11 mouse cellular contexts compared by ENCODE assay signal in the genomic region with DNA sequence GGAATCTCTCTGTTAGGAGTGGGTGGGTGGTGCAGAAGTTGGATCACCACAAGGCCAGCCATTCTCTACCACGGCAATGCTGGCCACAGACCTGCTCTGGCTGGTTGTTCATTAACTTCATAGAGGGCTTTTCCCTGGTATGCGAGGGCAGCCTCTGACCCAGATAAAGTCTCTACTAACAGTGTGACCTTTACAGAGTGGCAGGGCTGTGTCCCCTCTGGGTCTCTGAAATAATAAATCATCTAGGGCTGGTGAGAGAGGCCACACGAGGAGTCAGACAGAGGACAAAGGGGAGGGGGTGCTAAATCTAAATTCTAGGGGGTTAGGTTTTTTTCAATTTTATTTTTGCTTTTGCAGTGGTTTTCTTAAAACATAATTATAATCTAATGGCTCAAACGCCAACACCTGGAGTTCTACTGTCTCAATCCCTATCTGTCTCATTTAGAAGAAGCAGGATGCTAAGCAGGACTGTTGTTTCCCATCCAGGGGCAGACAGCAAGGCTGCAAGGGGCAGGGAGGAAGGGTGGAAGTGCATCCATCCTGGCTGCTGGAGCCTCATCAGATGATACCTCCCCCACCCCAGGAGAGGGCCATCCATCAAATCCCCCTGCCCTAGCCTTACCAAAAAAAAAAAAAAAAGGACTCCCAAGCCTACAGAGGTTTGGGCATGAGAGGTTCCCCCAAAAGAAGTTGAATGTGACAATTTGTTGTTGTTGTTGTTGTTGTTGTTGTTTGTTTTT.
DNase-seq lines count a peak whose midpoint lies in the region; ATAC-seq lines count a peak whose summit lies in the region.
"Had no signal": no experiment of that assay in that cellular context is flagged by ENCODE, and none has a peak within 500 bp of the region (broad histone marks: within the 10 kb centered on the region; RNA-seq: fewer than 3 reads in every experiment).

No protein-coding gene starts in this region.

- 33% methylated on average over 4 of the region's 4 CpGs for WGBS in embryonic facial prominence, embryonic 10.5 days
- 42% methylated on average over 4 of the region's 4 CpGs for WGBS in liver, embryonic 13.5 days (ENCODE audit: insufficient replicate concordance)

- H3K9ac ChIP-seq in liver, embryonic 13.5 days, result no peak overlapping the region
- H3K9ac ChIP-seq: embryonic facial prominence, embryonic 12.5 days; forebrain, embryonic 15.5 days had no signal

- peaks cover 26% of the 10 kb centered on the region for H3K4me1 ChIP-seq in embryonic facial prominence, embryonic 10.5 days
- no peaks in the 10 kb centered on the region for H3K4me1 ChIP-seq in liver, embryonic 13.5 days (replicated peaks)
- H3K4me1 ChIP-seq: embryonic facial prominence, embryonic 12.5 days; forebrain, embryonic 15.5 days had no signal

- ATAC-seq in liver, embryonic 13.5 days (ENCODE audit: low read depth), result peak; percentile 80
- ATAC-seq in frontal cortex, adult (ENCODE audit: low TSS enrichment), result no peak
- ATAC-seq: activated CD4-positive, CD25-positive, alpha-beta regulatory T cell, adult 4 months; forebrain, embryonic 15.5 days had no signal

- H3K27me3 ChIP-seq in embryonic facial prominence, embryonic 10.5 days (replicated peaks; ENCODE audit: low read depth, poor library complexity, severe bottlenecking), result 0 out of 2 replicates have a peak, but pooled peaks cover 3% of the 10 kb centered on the region
- H3K27me3 ChIP-seq in liver, embryonic 13.5 days, result no peaks in the 10 kb centered on the region
- H3K27me3 ChIP-seq: embryonic facial prominence, embryonic 12.5 days; forebrain, embryonic 15.5 days had no signal

- H3K4me2 ChIP-seq in liver, embryonic 13.5 days, result no peak overlapping the region
- H3K4me2 ChIP-seq: embryonic facial prominence, embryonic 12.5 days; forebrain, embryonic 15.5 days had no signal

- peak; percentile 71 for DNase-seq in embryo, embryonic 10.5 days (ENCODE audit: low spot score)
- no peak for DNase-seq in embryonic facial prominence, embryonic 10.5 days (ENCODE audit: low spot score)
- DNase-seq in kidney, postnatal 10 days, result peak; percentile 68
- no peak for DNase-seq in liver, embryonic 13.5 days
- DNase-seq in urinary bladder, postnatal 36 days (ENCODE audit: low spot score in 2 of 2), result no peak
- DNase-seq in frontal cortex, adult 2 months (ENCODE audit: extremely low spot score in 1 of 2, low spot score in 1 of 2), result no peak
- DNase-seq: heart, adult 18-20 months had no signal

- peaks cover 17% of the 10 kb centered on the region; the same call in 1 of the 2 replicates for H3K9me3 ChIP-seq in embryonic facial prominence, embryonic 10.5 days
- no peaks in the 10 kb centered on the region for H3K9me3 ChIP-seq in liver, embryonic 13.5 days (replicated peaks)
- H3K9me3 ChIP-seq: forebrain, embryonic 15.5 days had no signal

- no peak overlapping the region for H3K4me3 ChIP-seq in embryonic facial prominence, embryonic 10.5 days
- no peak overlapping the region for H3K4me3 ChIP-seq in liver, embryonic 13.5 days (replicated peaks)
- H3K4me3 ChIP-seq: embryonic facial prominence, embryonic 12.5 days; forebrain, embryonic 15.5 days had no signal

- H3K27ac ChIP-seq in embryonic facial prominence, embryonic 10.5 days (replicated peaks), result peak overlapping the region; percentile 48; the same call in 1 of the 2 replicates
- H3K27ac ChIP-seq in liver, embryonic 13.5 days, result peak overlapping the region; percentile 64
- H3K27ac ChIP-seq: embryonic facial prominence, embryonic 12.5 days; forebrain, embryonic 15.5 days had no signal

- no peaks in the 10 kb centered on the region for H3K36me3 ChIP-seq in embryonic facial prominence, embryonic 10.5 days (replicated peaks)
- no peaks in the 10 kb centered on the region for H3K36me3 ChIP-seq in liver, embryonic 13.5 days
- H3K36me3 ChIP-seq: embryonic facial prominence, embryonic 12.5 days; forebrain, embryonic 15.5 days had no signal

Comparison
In these comparisons a context has a peak if more than half of its experiments do, and no peak if none do; other contexts are left out.
1. DNase-seq: peak in embryo, embryonic 10.5 days (single experiment) and kidney, postnatal 10 days (single experiment); none in embryonic facial prominence, embryonic 10.5 days (single experiment), liver, embryonic 13.5 days (single experiment), urinary bladder, postnatal 36 days (0 of 2) and frontal cortex, adult 2 months (0 of 2).